Mouse (Mus musculus): ENCODE results near the gene Tsen2. TPM values are rescaled to one million over a fixed set of nuclear protein-coding genes. Genes with fewer than 3 reads are reported as not detected.

Tsen2 gene
- polyA plus RNA-seq (2015; fragmentation: Nextera tagmentation; extraction: Ambion mirVana) = 7.6 and 8.5 TPM in 2 replicates

- peaks cover 15% of the 10 kb centered on the region for H3K4me1 ChIP-seq (ENCODE audit: control insufficient read depth, low read depth, low read length)
- peak within 1 kb of the TSS; percentile 79 for H3K9ac ChIP-seq (ENCODE audit: low read depth, low read length)
- H3K9me3 ChIP-seq (replicated peaks; ENCODE audit: control insufficient read depth, low read length) = no peaks in the 10 kb centered on the region
- no peaks in the 10 kb centered on the region for H3K36me3 ChIP-seq (ENCODE audit: control insufficient read depth, insufficient read depth)
- H3K27me3 ChIP-seq (ENCODE audit: control insufficient read depth, insufficient read depth, low read depth, low read length) = no peaks in the 10 kb centered on the region
- peak within 1 kb of the TSS; percentile 75 for H3K4me3 ChIP-seq (ENCODE audit: low read depth, low read length)
- ATAC-seq (ENCODE audit: low read depth) = peak; percentile 87
- under 1% methylated on average over 38 of the region's 38 CpGs for WGBS (ENCODE audit: insufficient replicate concordance)
- peak within 1 kb of the TSS; percentile 65; the same call in 1 of the 2 replicates for H3K27ac ChIP-seq (ENCODE audit: low read length)
- H3K4me2 ChIP-seq (ENCODE audit: low read depth, low read length) = peak within 1 kb of the TSS; percentile 83
Observed at GRCm38 (mm10) chr6:115544442-115544970, at the start of gene Tsen2. Tsen2 (plus strand) TSS chr6:115544664.

GRCm38 (mm10) chr6:115499540-115499939 is 44.9 kb upstream of the Tsen2 start:
- H3K27ac ChIP-seq (ENCODE audit: low read length) = no peak overlapping the region
- no peaks in the 10 kb centered on the region for H3K4me1 ChIP-seq (ENCODE audit: control insufficient read depth, low read depth, low read length)
- 74% methylated on average over 14 of the region's 14 CpGs for WGBS (ENCODE audit: insufficient replicate concordance)
- H3K27me3 ChIP-seq (ENCODE audit: control insufficient read depth, insufficient read depth, low read depth, low read length) = no peaks in the 10 kb centered on the region
- no peak for ATAC-seq (ENCODE audit: low read depth)
- no peak overlapping the region for H3K4me2 ChIP-seq (ENCODE audit: low read depth, low read length)
- no peak overlapping the region for H3K4me3 ChIP-seq (ENCODE audit: low read depth, low read length)
- H3K36me3 ChIP-seq (ENCODE audit: control insufficient read depth, insufficient read depth) = no peaks in the 10 kb centered on the region
- no peaks in the 10 kb centered on the region for H3K9me3 ChIP-seq (replicated peaks; ENCODE audit: control insufficient read depth, low read length)
- H3K9ac ChIP-seq (ENCODE audit: low read depth, low read length) = no peak overlapping the region

- no peak for ATAC-seq (ENCODE audit: low read depth)
- H3K4me1 ChIP-seq (ENCODE audit: control insufficient read depth, low read depth, low read length) = no peaks in the 10 kb centered on the region
- 76% methylated on average over 10 of the region's 10 CpGs for WGBS (ENCODE audit: insufficient replicate concordance)
- no peak overlapping the region for H3K4me2 ChIP-seq (ENCODE audit: low read depth, low read length)
- no peaks in the 10 kb centered on the region for H3K27me3 ChIP-seq (ENCODE audit: control insufficient read depth, insufficient read depth, low read depth, low read length)
- H3K36me3 ChIP-seq (ENCODE audit: control insufficient read depth, insufficient read depth) = no peaks in the 10 kb centered on the region
- no peak overlapping the region for H3K27ac ChIP-seq (ENCODE audit: low read length)
- no peaks in the 10 kb centered on the region for H3K9me3 ChIP-seq (replicated peaks; ENCODE audit: control insufficient read depth, low read length)
- H3K9ac ChIP-seq (ENCODE audit: low read depth, low read length) = no peak overlapping the region
- H3K4me3 ChIP-seq (ENCODE audit: low read depth, low read length) = no peak overlapping the region
Observed at GRCm38 (mm10) chr6:115500234-115500633, 44.2 kb upstream of the Tsen2 start.

- Histone ChIP-seq H3K36me3 (ENCODE audit: control insufficient read depth, insufficient read depth) (no peaks in the 10 kb centered on the region), H3K4me1 (ENCODE audit: control insufficient read depth, low read depth, low read length) (no peaks in the 10 kb centered on the region), H3K4me3 (ENCODE audit: low read depth, low read length) (no peak overlapping the region), H3K9ac (ENCODE audit: low read depth, low read length) (no peak overlapping the region), H3K4me2 (ENCODE audit: low read depth, low read length) (no peak overlapping the region), H3K27me3 (ENCODE audit: control insufficient read depth, insufficient read depth, low read depth, low read length) (no peaks in the 10 kb centered on the region), H3K9me3 (replicated peaks; ENCODE audit: control insufficient read depth, low read length) (no peaks in the 10 kb centered on the region), H3K27ac (ENCODE audit: low read length) (no peak overlapping the region)
- WGBS (ENCODE audit: insufficient replicate concordance) = 22% methylated on average over 3 of the region's 3 CpGs
- ATAC-seq (ENCODE audit: low read depth) = no peak
Observed at GRCm38 (mm10) chr6:115501131-115501530, 43.3 kb upstream of the Tsen2 start.

- Histone ChIP-seq H3K4me1 (ENCODE audit: control insufficient read depth, low read depth, low read length) (no peaks in the 10 kb centered on the region), H3K4me3 (ENCODE audit: low read depth, low read length) (no peak overlapping the region), H3K9ac (ENCODE audit: low read depth, low read length) (no peak overlapping the region), H3K9me3 (replicated peaks; ENCODE audit: control insufficient read depth, low read length) (no peaks in the 10 kb centered on the region), H3K27me3 (ENCODE audit: control insufficient read depth, insufficient read depth, low read depth, low read length) (no peaks in the 10 kb centered on the region), H3K27ac (ENCODE audit: low read length) (no peak overlapping the region), H3K4me2 (ENCODE audit: low read depth, low read length) (no peak overlapping the region), H3K36me3 (ENCODE audit: control insufficient read depth, insufficient read depth) (no peaks in the 10 kb centered on the region)
- WGBS (ENCODE audit: insufficient replicate concordance) = 81% methylated on average over 4 of the region's 4 CpGs
- ATAC-seq (ENCODE audit: low read depth) = no peak
Observed at GRCm38 (mm10) chr6:115503038-115503437, 41.4 kb upstream of the Tsen2 start.

- 46% methylated on average over 10 of the region's 10 CpGs for WGBS (ENCODE audit: insufficient replicate concordance)
- ATAC-seq (ENCODE audit: low read depth) = no peak
- Histone ChIP-seq H3K27me3 (ENCODE audit: control insufficient read depth, insufficient read depth, low read depth, low read length) (no peaks in the 10 kb centered on the region), H3K4me3 (ENCODE audit: low read depth, low read length) (no peak overlapping the region), H3K4me2 (ENCODE audit: low read depth, low read length) (no peak overlapping the region), H3K9me3 (replicated peaks; ENCODE audit: control insufficient read depth, low read length) (no peaks in the 10 kb centered on the region), H3K27ac (ENCODE audit: low read length) (no peak overlapping the region), H3K4me1 (ENCODE audit: control insufficient read depth, low read depth, low read length) (no peaks in the 10 kb centered on the region), H3K9ac (ENCODE audit: low read depth, low read length) (no peak overlapping the region), H3K36me3 (ENCODE audit: control insufficient read depth, insufficient read depth) (no peaks in the 10 kb centered on the region)
Observed at GRCm38 (mm10) chr6:115503549-115504159, 40.8 kb upstream of the Tsen2 start.

GRCm38 (mm10) chr6:115504160-115504558 is 40.3 kb upstream of the Tsen2 start:
- no peak overlapping the region for H3K4me3 ChIP-seq (ENCODE audit: low read depth, low read length)
- no peak overlapping the region for H3K4me2 ChIP-seq (ENCODE audit: low read depth, low read length)
- no peaks in the 10 kb centered on the region for H3K9me3 ChIP-seq (replicated peaks; ENCODE audit: control insufficient read depth, low read length)
- no peaks in the 10 kb centered on the region for H3K4me1 ChIP-seq (ENCODE audit: control insufficient read depth, low read depth, low read length)
- no peak overlapping the region for H3K9ac ChIP-seq (ENCODE audit: low read depth, low read length)
- 61% methylated on average over 3 of the region's 3 CpGs for WGBS (ENCODE audit: insufficient replicate concordance)
- no peak overlapping the region for H3K27ac ChIP-seq (ENCODE audit: low read length)
- H3K36me3 ChIP-seq (ENCODE audit: control insufficient read depth, insufficient read depth) = no peaks in the 10 kb centered on the region
- ATAC-seq (ENCODE audit: low read depth) = no peak
- H3K27me3 ChIP-seq (ENCODE audit: control insufficient read depth, insufficient read depth, low read depth, low read length) = no peaks in the 10 kb centered on the region

GRCm38 (mm10) chr6:115504915-115505314 is 39.5 kb upstream of the Tsen2 start:
- no peaks in the 10 kb centered on the region for H3K36me3 ChIP-seq (ENCODE audit: control insufficient read depth, insufficient read depth)
- H3K4me3 ChIP-seq (ENCODE audit: low read depth, low read length) = no peak overlapping the region
- H3K4me2 ChIP-seq (ENCODE audit: low read depth, low read length) = no peak overlapping the region
- ATAC-seq (ENCODE audit: low read depth) = 0 out of 2 replicates have a peak, but pooled peaks have one; percentile 37
- H3K4me1 ChIP-seq (ENCODE audit: control insufficient read depth, low read depth, low read length) = no peaks in the 10 kb centered on the region
- no peak overlapping the region for H3K27ac ChIP-seq (ENCODE audit: low read length)
- H3K27me3 ChIP-seq (ENCODE audit: control insufficient read depth, insufficient read depth, low read depth, low read length) = no peaks in the 10 kb centered on the region
- no peak overlapping the region for H3K9ac ChIP-seq (ENCODE audit: low read depth, low read length)
- WGBS (ENCODE audit: insufficient replicate concordance) = 57% methylated on average over 5 of the region's 5 CpGs
- no peaks in the 10 kb centered on the region for H3K9me3 ChIP-seq (replicated peaks; ENCODE audit: control insufficient read depth, low read length)

- H3K27ac ChIP-seq (ENCODE audit: low read length) = no peak overlapping the region
- 64% methylated on average over 1 of the region's 1 CpGs for WGBS (ENCODE audit: insufficient replicate concordance)
- no peaks in the 10 kb centered on the region for H3K27me3 ChIP-seq (ENCODE audit: control insufficient read depth, insufficient read depth, low read depth, low read length)
- no peak overlapping the region for H3K9ac ChIP-seq (ENCODE audit: low read depth, low read length)
- no peaks in the 10 kb centered on the region for H3K36me3 ChIP-seq (ENCODE audit: control insufficient read depth, insufficient read depth)
- H3K4me3 ChIP-seq (ENCODE audit: low read depth, low read length) = no peak overlapping the region
- H3K4me2 ChIP-seq (ENCODE audit: low read depth, low read length) = no peak overlapping the region
- no peaks in the 10 kb centered on the region for H3K9me3 ChIP-seq (replicated peaks; ENCODE audit: control insufficient read depth, low read length)
- H3K4me1 ChIP-seq (ENCODE audit: control insufficient read depth, low read depth, low read length) = no peaks in the 10 kb centered on the region
- ATAC-seq (ENCODE audit: low read depth) = no peak
Observed at GRCm38 (mm10) chr6:115506425-115506824, 38.0 kb upstream of the Tsen2 start.

All from liver, embryonic 16.5 days (tissue).